Mouse (Mus musculus): ENCODE results near the gene Fermt1. TPM values are rescaled to one million over a fixed set of nuclear protein-coding genes. Genes with fewer than 3 reads are reported as not detected.
A peak's percentile ranks its signal among the peaks of the same experiment; 100 is the strongest.

Fermt1 gene
- total RNA-seq, 4 experiments from 2014 or later: not detected

- DNase-seq: no peak
These were observed 23.4 kb downstream of the Fermt1 start for GRCm38 (mm10) chr2:132922076-132922873.

DNA sequence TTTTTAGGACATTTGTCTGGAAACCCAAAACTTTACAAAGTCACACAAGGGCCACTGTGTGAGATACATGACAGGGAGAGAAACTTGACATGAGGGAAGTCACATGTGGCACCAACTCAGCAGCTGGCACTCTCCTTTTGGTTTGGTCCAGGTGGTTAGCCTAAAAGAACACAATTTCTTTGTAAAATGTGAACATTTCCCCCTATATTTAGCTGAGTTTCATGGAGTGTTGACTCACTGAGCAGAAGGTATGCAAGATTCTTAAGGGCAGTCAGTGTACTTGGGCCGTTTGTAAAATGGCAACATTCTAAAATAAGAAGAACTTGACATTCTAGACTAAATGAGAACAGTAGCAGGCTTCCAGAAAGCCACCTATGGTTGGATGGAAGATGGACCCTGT, 30.9 kb downstream of the Fermt1 start:
- DNase-seq: no peak

DNA sequence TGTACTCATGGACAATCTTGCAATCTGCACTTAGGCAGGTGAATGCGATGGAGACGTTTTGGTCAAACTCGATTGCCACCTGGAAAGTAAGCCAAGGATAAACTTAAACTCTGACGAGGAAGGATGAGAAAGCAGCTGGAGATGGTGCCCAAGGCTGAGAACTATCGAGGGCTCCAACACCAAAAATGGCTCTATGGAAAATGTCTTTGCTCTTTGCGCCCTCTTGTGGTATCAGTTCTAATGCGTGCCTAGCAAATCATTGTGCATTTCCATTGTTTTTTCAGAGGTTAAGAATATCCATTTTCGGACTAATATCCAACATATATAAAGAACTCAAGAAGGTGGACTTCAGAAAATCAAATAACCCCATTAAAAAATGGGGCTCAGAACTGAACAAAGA, 38.9 kb downstream of the Fermt1 start:
- peak; percentile 25 for DNase-seq

- DNase-seq: peak; percentile 52
These were observed 40.7 kb downstream of the Fermt1 start for GRCm38 (mm10) chr2:132904961-132905360.

- peak; percentile 80 for DNase-seq
These were observed 42.2 kb downstream of the Fermt1 start for GRCm38 (mm10) chr2:132903498-132903897.

- no peak for DNase-seq
These were observed 43.6 kb downstream of the Fermt1 start for GRCm38 (mm10) chr2:132902056-132902455.

- peak; percentile 46 for DNase-seq
These were observed 44.1 kb downstream of the Fermt1 start for GRCm38 (mm10) chr2:132901636-132902035.

DNA sequence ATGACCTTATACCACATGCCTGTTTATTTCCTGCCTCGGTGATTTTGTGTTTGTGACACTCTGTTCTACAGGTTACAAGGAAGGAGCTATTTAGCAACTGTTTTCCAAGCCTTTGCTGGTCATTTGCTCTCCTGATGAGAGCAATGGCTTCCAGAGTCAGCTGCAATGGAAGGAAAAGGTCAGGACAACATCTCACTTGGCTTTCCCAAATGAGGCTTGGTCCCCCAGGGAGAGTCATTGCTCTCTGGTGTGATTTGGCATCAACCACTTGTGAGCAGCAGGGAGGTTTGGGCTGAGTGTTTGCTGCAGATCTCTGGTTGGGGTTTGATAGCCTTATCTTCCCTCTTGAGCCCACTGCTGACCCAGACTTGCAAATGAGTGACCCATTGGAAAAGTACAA, 45.1 kb downstream of the Fermt1 start:
- no peak for DNase-seq

DNA sequence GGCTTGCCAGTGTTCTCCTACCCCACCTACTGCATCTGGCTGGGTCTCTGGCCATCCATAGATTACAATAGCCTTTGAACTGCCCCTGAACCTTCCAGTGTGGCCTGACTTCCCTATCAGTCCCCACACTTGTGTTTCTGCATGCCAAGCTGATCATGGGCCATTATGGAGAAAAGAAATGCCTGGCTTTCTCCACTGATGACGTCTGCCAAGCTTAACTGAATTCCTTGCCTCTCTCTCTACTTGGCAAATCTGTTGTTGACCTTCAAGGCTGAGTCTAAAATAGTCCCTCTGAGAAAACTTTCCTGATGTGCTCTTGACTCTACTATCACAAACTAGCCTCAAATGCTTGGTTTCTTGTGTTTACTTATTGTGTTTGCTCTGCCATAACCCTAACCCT, 47.5 kb downstream of the Fermt1 start:
- DNase-seq: no peak

DNA sequence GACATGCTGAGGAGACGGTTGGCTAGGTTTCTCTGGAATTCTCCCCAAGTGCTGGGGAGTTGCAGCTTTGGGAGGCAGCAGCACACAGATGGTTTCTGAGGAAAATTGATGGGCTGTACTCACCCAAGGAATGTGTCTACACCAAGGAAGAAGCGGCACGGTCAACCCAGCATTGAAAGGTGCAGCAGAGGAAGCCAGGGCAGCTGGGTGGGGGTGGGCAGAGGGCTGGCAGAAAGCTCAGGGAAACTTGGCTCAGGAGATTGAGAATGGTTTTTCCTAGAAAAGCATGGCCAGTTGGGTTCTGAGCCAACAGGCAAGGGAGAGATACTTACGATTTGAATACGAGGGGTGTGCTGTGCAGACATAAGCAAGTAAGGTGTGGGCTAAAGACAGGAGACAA, 51.9 kb downstream of the Fermt1 start:
- DNase-seq: no peak

DNA sequence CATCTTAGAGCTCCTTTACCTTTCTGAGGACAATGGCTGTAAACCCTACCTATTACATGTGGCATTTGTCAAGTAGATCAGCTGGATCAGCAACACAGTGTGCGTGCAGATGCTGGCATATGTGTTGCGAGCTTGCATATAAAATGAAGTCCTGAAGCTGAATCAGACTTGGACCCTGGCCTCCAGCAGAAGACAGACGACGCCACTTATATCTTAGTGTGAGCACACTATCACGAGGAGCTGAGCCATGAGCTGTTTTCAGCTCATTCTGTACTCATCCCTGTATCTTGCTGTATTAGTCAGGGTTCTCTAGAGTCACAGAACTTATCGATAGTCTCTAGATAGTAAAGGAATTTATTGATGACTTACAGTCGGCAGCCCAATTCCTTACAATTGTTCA, 60.4 kb downstream of the Fermt1 start:
- no peak for DNase-seq

DNA sequence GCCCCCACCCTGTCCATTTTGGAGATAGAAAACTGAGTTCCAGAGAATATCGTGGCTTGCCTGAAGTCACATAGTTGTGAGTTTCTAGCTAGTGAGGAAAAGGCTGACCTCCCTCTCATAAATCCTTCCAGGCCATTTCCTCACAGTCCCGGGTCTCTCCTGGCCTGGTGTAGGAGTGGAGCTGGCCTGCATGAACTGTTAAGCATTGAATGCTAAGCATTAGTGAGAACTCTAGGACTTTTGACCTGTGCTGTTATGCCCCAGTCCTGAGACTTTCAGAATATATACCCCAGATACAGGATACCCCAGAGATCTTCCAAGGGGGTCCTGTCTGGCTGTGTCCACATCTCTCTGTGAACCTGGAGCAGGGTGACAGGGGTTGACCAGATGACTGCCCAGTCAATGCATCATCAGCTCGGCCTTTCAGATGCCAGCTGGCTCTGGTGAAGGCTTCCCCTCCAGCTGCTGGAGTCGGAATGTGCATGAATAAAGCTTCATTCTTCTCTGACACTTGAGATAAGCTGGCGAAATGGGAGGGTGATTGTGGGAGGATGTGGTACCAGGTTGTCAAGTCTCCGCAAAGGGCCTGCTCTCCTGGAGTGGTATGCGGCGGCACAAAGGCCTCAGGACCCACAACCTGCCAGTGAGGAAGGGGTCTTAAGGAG, 61.3 kb downstream of the Fermt1 start:
- peak; percentile 68 for DNase-seq

DNA sequence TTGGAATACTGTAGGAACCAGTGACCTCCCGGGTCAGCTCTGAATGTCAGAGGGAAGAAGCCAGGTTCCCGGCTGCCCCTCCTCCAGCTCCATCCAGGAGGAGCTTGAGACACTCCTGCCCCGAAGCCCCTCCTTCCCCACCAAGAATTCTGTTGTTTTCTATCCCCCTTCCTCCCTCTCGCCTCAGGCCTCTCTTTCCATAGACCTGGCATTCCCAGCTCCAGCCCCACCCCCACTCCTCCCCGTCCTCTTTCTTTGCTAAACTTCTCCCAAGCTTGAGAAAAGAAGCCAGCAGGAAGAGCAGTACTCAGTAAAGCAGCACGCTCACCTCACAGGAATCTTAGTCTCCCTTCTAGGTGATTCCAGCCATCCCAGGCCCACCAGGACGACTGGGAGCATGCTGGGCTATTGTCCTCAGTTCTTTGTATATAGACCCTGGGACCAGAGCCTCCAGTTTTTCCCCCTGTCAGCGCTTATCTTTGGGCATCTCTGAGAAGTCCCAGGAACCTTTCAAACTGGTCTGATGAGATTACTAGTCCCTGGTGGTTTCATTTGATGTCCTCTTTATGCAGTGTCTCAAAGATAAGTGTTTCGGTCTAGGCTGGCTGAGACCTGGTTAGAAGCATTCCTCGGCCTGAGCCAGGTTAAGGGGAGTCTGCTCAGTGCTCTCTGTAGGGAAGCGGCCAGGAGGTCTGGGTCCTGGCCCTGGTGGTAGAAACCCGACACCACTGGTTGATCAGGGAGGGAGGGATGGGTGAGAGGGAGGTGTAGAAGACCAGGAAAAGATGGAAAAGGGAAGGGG, 64.7 kb downstream of the Fermt1 start, which contains the start of gene Lrrn4:
Gene Lrrn4, minus strand, starts transcription at position 48 of the 802 bp plus-strand sequence.
- no peak for DNase-seq

- no peak for DNase-seq
These were observed 66.3 kb downstream of the Fermt1 start for GRCm38 (mm10) chr2:132879261-132880044.

GRCm38 (mm10) chr2:132876991-132877390, 68.7 kb downstream of the Fermt1 start:
- DNase-seq: no peak

DNA sequence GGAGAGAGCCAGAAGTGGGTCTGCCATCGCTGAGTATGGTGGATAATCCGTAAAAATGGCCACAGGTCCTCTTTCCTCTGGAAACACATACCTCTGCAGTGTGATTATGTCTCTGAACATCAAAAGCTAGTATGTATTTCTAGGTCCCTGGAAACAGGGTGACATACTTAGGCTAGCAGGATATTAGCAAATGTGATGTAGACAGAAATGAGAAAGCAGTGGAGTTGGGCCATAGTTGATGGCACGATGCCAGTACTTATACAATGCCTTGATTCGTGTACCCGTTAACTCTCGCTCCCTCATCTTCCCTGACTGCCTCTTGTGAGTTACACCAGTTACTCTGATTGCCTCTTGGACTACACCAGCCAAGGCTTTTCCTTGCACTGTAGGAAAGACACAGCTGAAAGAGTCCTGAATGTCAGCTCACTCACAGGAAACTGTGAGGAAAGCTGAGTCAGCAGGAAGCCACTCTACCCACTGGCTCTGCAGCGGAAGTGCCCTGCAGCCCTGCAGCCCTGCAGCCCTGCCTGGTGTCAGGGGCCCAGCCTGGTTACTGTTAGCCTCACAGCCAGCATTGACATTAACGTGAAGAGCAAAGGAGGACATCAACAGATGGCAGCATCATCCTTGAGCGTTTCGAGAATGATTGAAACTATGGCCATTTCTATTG, 71.9 kb downstream of the Fermt1 start:
- no peak for DNase-seq

DNA sequence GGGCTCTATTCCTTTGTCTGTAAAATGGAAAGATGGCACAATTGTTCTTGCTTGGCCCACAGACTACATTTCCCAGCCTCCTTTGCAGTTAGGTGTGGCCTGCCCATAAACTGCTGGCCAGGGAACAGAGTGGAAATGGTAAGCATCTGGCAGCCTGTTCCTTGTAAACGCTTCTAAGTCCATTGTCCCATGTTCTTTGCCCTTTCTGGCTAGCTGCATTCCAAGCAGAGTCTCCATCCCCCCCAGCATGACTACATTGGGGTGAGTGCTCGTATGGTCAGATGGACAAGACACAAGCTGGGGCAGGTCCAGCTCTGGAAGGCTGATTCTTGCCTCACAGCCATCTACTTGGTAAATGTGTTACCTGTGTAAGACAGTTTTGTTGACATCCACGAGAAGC, 74.0 kb downstream of the Fermt1 start:
- no peak for DNase-seq

DNA sequence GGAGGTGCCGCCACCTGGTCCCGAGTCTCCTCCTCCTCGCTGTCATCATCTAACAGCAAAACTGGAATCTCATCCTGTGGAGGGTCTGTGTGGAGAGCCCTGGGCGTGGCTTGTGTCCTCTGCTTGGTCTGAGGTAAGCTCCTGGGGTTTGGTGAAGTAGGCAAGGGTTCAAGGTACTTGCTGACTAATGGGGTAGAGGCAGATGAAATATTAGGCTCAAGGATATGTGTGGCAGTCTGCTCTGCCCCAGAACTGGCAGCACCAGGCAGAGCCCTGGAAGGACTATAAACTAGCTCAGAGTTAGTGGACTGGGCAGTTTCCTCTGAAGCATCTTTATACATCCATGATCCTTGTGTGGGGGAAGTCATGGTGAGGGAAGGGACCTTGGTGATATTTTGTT, 75.4 kb downstream of the Fermt1 start:
- DNase-seq: peak; percentile 54

- DNase-seq: peak; percentile 72
These were observed 76.0 kb downstream of the Fermt1 start for GRCm38 (mm10) chr2:132869682-132870081.

DNA sequence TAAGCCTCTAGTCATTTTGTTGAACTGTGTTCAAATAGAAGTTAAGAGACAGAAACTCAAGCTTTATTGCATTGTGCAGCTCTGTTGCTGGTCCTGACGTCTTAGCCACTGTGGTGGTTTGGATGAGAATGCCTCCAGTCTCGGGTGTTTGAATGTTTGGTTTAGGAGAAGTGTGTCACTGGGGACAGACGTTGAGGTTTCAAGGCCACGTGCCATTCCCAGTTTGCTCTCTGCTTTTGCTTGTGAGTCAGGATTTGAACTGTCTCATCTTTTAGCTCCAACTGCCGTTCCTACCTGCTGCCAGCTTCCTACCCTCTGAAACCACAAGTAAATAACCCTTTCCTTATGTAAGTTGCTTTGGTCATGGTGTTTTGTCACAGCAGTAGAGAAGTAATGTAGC, 78.2 kb downstream of the Fermt1 start:
- DNase-seq: no peak

DNA sequence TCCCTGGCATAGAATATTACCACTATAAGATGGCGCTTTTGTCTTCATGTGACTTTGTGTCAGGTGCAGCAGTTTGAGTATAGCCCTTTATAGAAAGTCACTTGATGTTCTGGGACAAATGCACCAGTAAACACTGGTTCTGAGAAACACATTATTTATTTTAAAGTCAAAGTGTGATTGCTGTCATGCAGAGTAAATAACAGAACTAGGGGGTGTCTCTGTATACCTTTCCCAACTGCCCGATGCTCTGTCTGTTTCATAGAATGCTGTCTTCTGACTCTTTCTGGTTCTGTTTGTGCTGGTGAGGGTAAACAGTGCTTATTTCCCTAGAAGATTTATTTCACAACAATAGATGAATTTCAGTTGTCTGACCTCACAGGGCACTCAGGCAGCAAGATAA, 82.4 kb downstream of the Fermt1 start:
- DNase-seq: no peak

DNA sequence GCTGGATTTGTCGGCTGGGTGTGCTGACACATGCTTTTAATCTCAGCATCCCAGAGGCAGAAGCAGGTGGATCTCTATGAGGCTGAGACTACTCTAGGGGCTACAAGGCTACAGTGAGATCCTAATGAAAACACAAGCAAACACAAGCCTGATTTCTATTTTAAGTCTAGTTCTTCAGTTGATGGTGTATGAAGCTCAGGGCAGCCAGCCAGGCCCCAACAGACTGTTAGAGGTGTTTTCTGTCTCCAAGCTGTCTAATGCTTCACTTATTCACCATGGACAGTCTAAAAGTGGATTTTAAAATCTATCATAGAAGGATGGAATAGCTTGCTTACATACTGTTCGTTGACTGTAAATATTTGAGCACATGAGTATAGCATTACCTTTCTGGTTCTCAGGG, 84.2 kb downstream of the Fermt1 start:
- no peak for DNase-seq
